11 mouse cellular contexts compared by ENCODE assay signal in genomic region chr2:93287348-93287747, GRCm38 (mm10). TPM values are rescaled to one million over a fixed set of nuclear protein-coding genes. Genes with fewer than 3 reads are reported as not detected.
DNase-seq lines count a peak whose midpoint lies in the region; ATAC-seq and TF ChIP-seq lines count a peak whose summit lies in the region.
"Had no signal": no experiment of that assay in that cellular context is flagged by ENCODE, and none has a peak within 500 bp of the region (broad histone marks: within the 10 kb centered on the region; RNA-seq: fewer than 3 reads in every experiment).

No protein-coding gene starts in this region.

- no peak overlapping the region for H3K4me2 ChIP-seq in embryonic facial prominence, embryonic 11.5 days (ENCODE audit: low read depth, low read length)
- H3K4me2 ChIP-seq in hindbrain, embryonic 14.5 days (replicated peaks), result peak overlapping the region; percentile 29; the same call in 1 of the 2 replicates
- H3K4me2 ChIP-seq in neural tube, embryonic 13.5 days, result no peak overlapping the region

- H3K4me1 ChIP-seq in embryonic facial prominence, embryonic 11.5 days (ENCODE audit: control insufficient read depth, insufficient read depth, low read length), result peaks cover 8% of the 10 kb centered on the region; the same call in 1 of the 2 replicates
- peaks cover 79% of the 10 kb centered on the region for H3K4me1 ChIP-seq in hindbrain, embryonic 14.5 days (replicated peaks; ENCODE audit: control insufficient read depth, insufficient read depth, low read length)
- H3K4me1 ChIP-seq in neural tube, embryonic 13.5 days (replicated peaks), result peaks cover 100% of the 10 kb centered on the region

- H3K4me3 ChIP-seq in layer of hippocampus, adult 2 months, result no peak overlapping the region
- no peak overlapping the region for H3K4me3 ChIP-seq in embryonic facial prominence, embryonic 11.5 days (ENCODE audit: low read depth, low read length)
- no peak overlapping the region for H3K4me3 ChIP-seq in hindbrain, embryonic 14.5 days (replicated peaks; ENCODE audit: low read length)
- H3K4me3 ChIP-seq in neural tube, embryonic 13.5 days, result no peak overlapping the region

- H3K9ac ChIP-seq in embryonic facial prominence, embryonic 11.5 days (replicated peaks; ENCODE audit: low read length), result no peak overlapping the region
- peak overlapping the region; percentile 37; the same call in 1 of the 2 replicates for H3K9ac ChIP-seq in hindbrain, embryonic 14.5 days
- H3K9ac ChIP-seq in neural tube, embryonic 13.5 days, result peak overlapping the region; percentile 59

- 38% methylated on average over 4 of the region's 4 CpGs for WGBS in embryonic facial prominence, embryonic 11.5 days
- 23% methylated on average over 4 of the region's 4 CpGs for WGBS in hindbrain, embryonic 14.5 days
- WGBS in neural tube, embryonic 13.5 days, result 12% methylated on average over 4 of the region's 4 CpGs

- ATAC-seq in embryonic facial prominence, embryonic 11.5 days (replicated peaks; ENCODE audit: insufficient number of reproducible peaks, low FRiP score, low TSS enrichment, low read depth), result no peak
- peak; percentile 12 for ATAC-seq in hindbrain, embryonic 14.5 days (ENCODE audit: low FRiP score)
- no peak for ATAC-seq in neural tube, embryonic 13.5 days (ENCODE audit: low read depth)
- no peak for ATAC-seq in erythroblast, adult 5-6 weeks (replicated peaks; ENCODE audit: low FRiP score, poor library complexity, severe bottlenecking)

- no peaks in the 10 kb centered on the region for H3K27me3 ChIP-seq in embryonic facial prominence, embryonic 11.5 days (ENCODE audit: control insufficient read depth, insufficient read depth, low read length)
- H3K27me3 ChIP-seq in hindbrain, embryonic 14.5 days (ENCODE audit: control insufficient read depth, insufficient read depth, low read length), result no peaks in the 10 kb centered on the region
- H3K27me3 ChIP-seq in neural tube, embryonic 13.5 days, result no peaks in the 10 kb centered on the region

- no peak for DNase-seq in layer of hippocampus, adult 2 months (ENCODE audit: low spot score in 2 of 2)
- DNase-seq in layer of hippocampus, postnatal 10 days (ENCODE audit: low spot score in 2 of 2), result no peak
- peak; percentile 60 for DNase-seq in embryonic facial prominence, embryonic 11.5 days (ENCODE audit: low spot score)
- peak; percentile 72 for DNase-seq in hindbrain, embryonic 14.5 days (ENCODE audit: low spot score)
- DNase-seq in urinary bladder, postnatal 4 days (ENCODE audit: low spot score in 2 of 2), result no peak
- DNase-seq in layer of hippocampus, adult 8-10 months (ENCODE audit: low spot score in 2 of 2), result no peak
- DNase-seq: adrenal gland, postnatal 36 days; heart, postnatal 36 days; lung, postnatal 10 days had no signal

- TF ChIP-seq CTCF in layer of hippocampus, adult 2 months (conservative IDR thresholded peaks at IDR 0.05), result no peak

- H3K27ac ChIP-seq in layer of hippocampus, adult 2 months, result peak overlapping the region; percentile 55; the same call in 1 of the 2 replicates
- H3K27ac ChIP-seq in embryonic facial prominence, embryonic 11.5 days (replicated peaks; ENCODE audit: low read depth, low read length), result no peak overlapping the region
- H3K27ac ChIP-seq in hindbrain, embryonic 14.5 days, result peak overlapping the region; percentile 90
- H3K27ac ChIP-seq in neural tube, embryonic 13.5 days (replicated peaks), result peak overlapping the region; percentile 91

- no peaks in the 10 kb centered on the region for H3K36me3 ChIP-seq in embryonic facial prominence, embryonic 11.5 days (replicated peaks; ENCODE audit: control insufficient read depth, insufficient read depth, low read depth, low read length)
- no peaks in the 10 kb centered on the region for H3K36me3 ChIP-seq in hindbrain, embryonic 14.5 days (replicated peaks; ENCODE audit: control insufficient read depth, insufficient read depth)
- no peaks in the 10 kb centered on the region for H3K36me3 ChIP-seq in neural tube, embryonic 13.5 days

- H3K9me3 ChIP-seq in embryonic facial prominence, embryonic 11.5 days (replicated peaks; ENCODE audit: control insufficient read depth, low read length), result no peaks in the 10 kb centered on the region
- no peaks in the 10 kb centered on the region for H3K9me3 ChIP-seq in hindbrain, embryonic 14.5 days (ENCODE audit: control insufficient read depth, low read length)
- no peaks in the 10 kb centered on the region for H3K9me3 ChIP-seq in neural tube, embryonic 13.5 days

RNA-seq across cellular contexts. Expression of gene Tspan18, which starts 47.0 kb away (rescaled TPM):
- 10 to 100 TPM; 39.1 to 40.2 TPM for total RNA-seq in layer of hippocampus, adult 2 months (2021)
- 10 to 100 TPM; 53.3 to 55.7 TPM for total RNA-seq in layer of hippocampus, postnatal 10 days (2021)
- 21.6 and 26.2 TPM in 2 replicates for polyA plus RNA-seq in embryonic facial prominence, embryonic 11.5 days (2014; fragmentation: Nextera tagmentation; extraction: Ambion mirVana)
- polyA plus RNA-seq in hindbrain, embryonic 14.5 days (2014; fragmentation: Nextera tagmentation; extraction: Ambion mirVana), result 28.6 and 31.3 TPM in 2 replicates
- 41.8 and 43.5 TPM in 2 replicates for polyA plus RNA-seq in neural tube, embryonic 13.5 days (2015; fragmentation: Nextera tagmentation; extraction: Ambion mirVana)
- not detected in 2 replicates for total RNA-seq in erythroblast, adult 5-6 weeks (2015; ENCODE audit: low replicate concordance)
- total RNA-seq in erythroblast, adult 5-6 weeks (2017; ENCODE audit: low replicate concordance), result not detected in 2 replicates
- total RNA-seq in layer of hippocampus, adult 8-10 months (2022), result 10 to 100 TPM; 20.9 to 31.4 (median 27.3) TPM

Comparison
In these comparisons a context has a peak if more than half of its experiments do, and no peak if none do; other contexts are left out.
1. DNase-seq: peak in embryonic facial prominence, embryonic 11.5 days (single experiment) and hindbrain, embryonic 14.5 days (single experiment); none in layer of hippocampus, adult 2 months (0 of 2), layer of hippocampus, postnatal 10 days (0 of 2), urinary bladder, postnatal 4 days (0 of 2) and layer of hippocampus, adult 8-10 months (0 of 2).
2. RNA of gene Tspan18, which starts 47.0 kb away (total RNA-seq): 53.3 to 55.7 TPM in layer of hippocampus, postnatal 10 days, 39.1 to 40.2 TPM in layer of hippocampus, adult 2 months and 20.9 to 31.4 TPM in layer of hippocampus, adult 8-10 months; not detected in erythroblast, adult 5-6 weeks; every median in the first group is over 10 times any median in the second.